ENCODE assay signal across 23 mouse cellular contexts in genomic region chr5:125794318-125794717, GRCm38 (mm10).
"Had no signal": no experiment of that assay in that cellular context is flagged by ENCODE, and none has a peak within 500 bp of the region (broad histone marks: within the 10 kb centered on the region; RNA-seq: fewer than 3 reads in every experiment).

No protein-coding gene starts in this region.

- H3K36me3 ChIP-seq: heart, embryonic 10.5 days; heart, embryonic 12.5 days; hindbrain, embryonic 13.5 days; hindbrain, embryonic 15.5 days; kidney, embryonic 15.5 days; limb, embryonic 10.5 days; limb, embryonic 12.5 days; liver, embryonic 13.5 days had no signal

- DNase-seq: gastrocnemius, postnatal 14 days; gastrocnemius, postnatal 36 days; heart, postnatal 10 days; heart, postnatal 4 days; kidney, adult 11 months; kidney, adult 2 months; kidney, adult 9 months; kidney, postnatal 14 days; kidney, postnatal 36 days; liver; liver, embryonic 13.5 days had no signal

- ATAC-seq: hindbrain, postnatal 0 days; intestine, embryonic 16.5 days had no signal

- H3K9ac ChIP-seq: heart, embryonic 12.5 days; hindbrain, embryonic 13.5 days; hindbrain, embryonic 15.5 days; kidney, embryonic 15.5 days; limb, embryonic 12.5 days; liver, embryonic 13.5 days had no signal

- H3K4me2 ChIP-seq: heart, embryonic 12.5 days; hindbrain, embryonic 13.5 days; hindbrain, embryonic 15.5 days; kidney, embryonic 15.5 days; limb, embryonic 12.5 days; liver, embryonic 11.5 days; liver, embryonic 13.5 days had no signal

- H3K4me1 ChIP-seq: heart, embryonic 10.5 days; heart, embryonic 12.5 days; kidney, embryonic 15.5 days; limb, embryonic 10.5 days; limb, embryonic 12.5 days; liver, embryonic 13.5 days had no signal

- H3K27ac ChIP-seq: heart, embryonic 10.5 days; hindbrain, embryonic 15.5 days; hindbrain, postnatal 0 days; kidney, embryonic 15.5 days; kidney, postnatal 0 days; left cerebral cortex, adult 2 months; limb, embryonic 10.5 days; limb, embryonic 12.5 days; liver, embryonic 13.5 days had no signal

- H3K4me3 ChIP-seq: heart, embryonic 10.5 days; heart, embryonic 12.5 days; hindbrain, embryonic 13.5 days; hindbrain, embryonic 15.5 days; kidney, embryonic 15.5 days; left cerebral cortex, adult 2 months; limb, embryonic 10.5 days; limb, embryonic 12.5 days; liver, embryonic 13.5 days had no signal

- H3K27me3 ChIP-seq: heart, embryonic 12.5 days; hindbrain, embryonic 13.5 days; hindbrain, embryonic 15.5 days; limb, embryonic 12.5 days; liver, embryonic 13.5 days had no signal

- H3K9me3 ChIP-seq: heart, embryonic 10.5 days; hindbrain, embryonic 13.5 days; hindbrain, embryonic 15.5 days; kidney, embryonic 15.5 days; limb, embryonic 10.5 days; limb, embryonic 12.5 days had no signal
